Mouse (Mus musculus): Measurements from ENCODE around the gene Phf21b. TPM values are rescaled to one million over a fixed set of nuclear protein-coding genes. Genes with fewer than 3 reads are reported as not detected.

Phf21b gene
- total and polyA plus RNA-seq, 2 experiments from 2014 or later, result 2.7 to 20.0 TPM

DNA sequence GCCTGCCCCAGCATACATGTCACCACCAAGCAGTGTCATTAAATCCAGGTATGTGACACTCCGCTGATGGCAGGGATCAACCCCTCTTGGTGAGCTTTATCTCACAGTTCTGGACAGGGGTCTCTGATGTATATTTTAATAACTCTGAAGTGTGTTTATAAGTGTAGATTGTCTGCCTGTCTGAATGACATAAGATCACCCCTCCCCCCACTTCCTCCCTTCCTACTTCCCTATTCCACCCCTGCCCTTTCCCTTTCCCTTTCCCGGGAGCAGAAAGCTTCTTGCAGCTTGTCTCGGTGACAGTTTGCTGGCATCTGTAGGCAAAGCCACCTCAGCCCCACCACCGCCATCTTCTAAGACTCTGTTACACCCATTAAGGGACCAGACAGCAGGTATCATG is 11.0 kb downstream of the Phf21b start:
- Histone ChIP-seq H3K9me3 (ENCODE audit: low read length) (no peaks in the 10 kb centered on the region), H3K27ac (ENCODE audit: low read depth, low read length) (no peak overlapping the region), H3K4me1 (ENCODE audit: insufficient read depth) (peaks cover 18% of the 10 kb centered on the region), H3K4me2 (ENCODE audit: low read depth) (no peak overlapping the region), H3K9ac (no peak overlapping the region), H3K36me3 (ENCODE audit: insufficient read depth) (no peaks in the 10 kb centered on the region), H3K4me3 (ENCODE audit: low read depth, low read length) (no peak overlapping the region), H3K27me3 (ENCODE audit: insufficient read depth, low read length) (no peaks in the 10 kb centered on the region)
- WGBS, result 75% methylated on average over 4 of the region's 4 CpGs
- DNase-seq (no peak), ATAC-seq (no peak)
- TF ChIP-seq CTCF (IDR thresholded peaks at IDR 0.05; ENCODE audit: low read depth), result no peak

DNA sequence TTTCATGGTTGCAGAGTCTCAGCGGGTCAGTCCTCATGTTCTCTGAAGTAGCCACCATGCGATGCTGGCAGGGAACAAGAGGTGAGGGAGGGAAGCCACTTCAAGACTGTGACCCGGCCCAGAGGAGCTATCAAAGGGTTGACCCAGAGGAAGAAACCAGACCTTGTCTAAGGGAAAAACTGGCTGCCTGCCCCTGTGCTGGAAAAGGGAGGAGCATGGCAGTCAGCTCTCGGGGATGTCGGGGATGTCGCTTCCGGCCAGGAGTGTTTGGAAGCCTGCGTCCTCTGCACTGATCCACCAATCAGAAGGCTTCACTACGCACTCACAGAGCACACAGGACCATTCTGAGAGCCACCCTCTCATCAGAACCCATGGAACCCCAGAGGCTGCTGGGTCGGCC is 12.8 kb downstream of the Phf21b start:
- Histone ChIP-seq H3K4me3 (ENCODE audit: low read depth, low read length) (no peak overlapping the region), H3K4me1 (ENCODE audit: insufficient read depth) (peaks cover 18% of the 10 kb centered on the region), H3K27ac (ENCODE audit: low read depth, low read length) (no peak overlapping the region), H3K9me3 (ENCODE audit: low read length) (no peaks in the 10 kb centered on the region), H3K27me3 (ENCODE audit: insufficient read depth, low read length) (no peaks in the 10 kb centered on the region), H3K4me2 (ENCODE audit: low read depth) (no peak overlapping the region), H3K36me3 (ENCODE audit: insufficient read depth) (no peaks in the 10 kb centered on the region), H3K9ac (no peak overlapping the region)
- TF ChIP-seq CTCF (IDR thresholded peaks at IDR 0.05; ENCODE audit: low read depth), result no peak
- WGBS, result 46% methylated on average over 10 of the region's 10 CpGs
- ATAC-seq (no peak), DNase-seq (no peak)

DNA sequence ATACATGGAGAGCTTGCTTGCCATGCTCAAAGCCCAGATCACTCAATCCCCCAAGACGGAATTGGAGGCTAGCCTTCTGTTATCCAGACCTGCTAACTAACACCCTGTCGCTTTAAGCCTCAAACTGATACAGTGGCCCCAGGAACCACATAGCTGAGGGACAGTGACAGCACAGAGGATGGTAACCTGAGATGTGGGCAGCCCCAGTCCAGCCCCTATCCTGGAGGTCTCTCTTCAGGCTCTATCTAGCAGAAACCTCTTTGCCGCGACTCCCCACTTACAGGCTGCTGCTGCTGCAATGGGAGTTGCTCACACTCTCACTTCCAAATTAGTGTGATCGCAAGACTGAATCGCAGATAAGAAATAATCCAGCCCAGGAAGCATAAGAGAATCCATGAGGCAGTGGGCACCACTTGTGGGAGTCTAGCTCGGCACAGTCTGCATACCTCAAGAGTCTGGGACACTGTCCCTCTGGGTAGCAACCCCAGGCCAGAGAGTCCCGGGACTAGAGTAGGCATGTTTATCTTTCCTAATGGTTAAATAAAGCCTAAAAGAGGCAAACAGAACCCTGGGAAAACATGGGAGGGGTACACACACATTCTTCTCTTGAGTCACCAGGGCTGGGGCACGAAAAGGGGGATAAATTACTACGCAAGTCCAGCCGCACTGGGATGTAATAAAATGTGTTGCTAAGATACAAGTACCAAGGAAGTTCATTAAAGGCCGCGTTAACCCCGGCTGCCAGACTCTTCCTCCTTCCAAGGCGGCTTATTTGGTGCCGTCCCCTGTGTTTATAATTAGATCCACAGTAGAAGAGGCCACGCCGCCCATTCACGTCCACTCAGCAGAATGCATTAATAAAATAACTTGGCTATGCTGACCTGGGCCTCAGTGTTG is 13.7 kb downstream of the Phf21b start:
- ATAC-seq (peak; percentile 36; the same call in 1 of the 2 replicates), DNase-seq (no peak)
- TF ChIP-seq CTCF (IDR thresholded peaks at IDR 0.05; ENCODE audit: low read depth), result no peak
- Histone ChIP-seq H3K9me3 (ENCODE audit: low read length) (no peaks in the 10 kb centered on the region), H3K4me2 (ENCODE audit: low read depth) (no peak overlapping the region), H3K27ac (ENCODE audit: low read depth, low read length) (no peak overlapping the region), H3K9ac (no peak overlapping the region), H3K27me3 (ENCODE audit: insufficient read depth, low read length) (no peaks in the 10 kb centered on the region), H3K4me3 (ENCODE audit: low read depth, low read length) (no peak overlapping the region), H3K36me3 (ENCODE audit: insufficient read depth) (no peaks in the 10 kb centered on the region), H3K4me1 (ENCODE audit: insufficient read depth) (peaks cover 18% of the 10 kb centered on the region)
- WGBS, result 17% methylated on average over 19 of the region's 19 CpGs

DNA sequence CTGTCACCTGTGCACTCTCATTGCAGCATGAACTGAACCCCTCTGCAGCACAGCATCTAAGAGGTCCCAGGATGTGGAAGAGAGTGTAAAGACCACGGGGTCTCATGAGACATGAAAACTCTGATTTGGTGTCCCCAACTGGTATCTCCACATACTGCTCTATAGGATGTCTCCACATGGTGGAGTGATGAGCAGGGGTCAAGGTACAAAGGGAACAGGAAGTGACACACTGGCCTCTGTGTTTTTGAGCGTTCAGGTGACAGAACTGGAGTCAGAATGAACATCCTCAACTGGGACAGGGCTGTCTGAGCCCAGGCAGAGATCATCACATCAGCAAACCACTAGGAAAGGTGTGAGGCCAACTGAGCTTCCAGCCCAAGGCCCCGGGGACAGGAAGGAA is 15.3 kb downstream of the Phf21b start:
- 85% methylated on average over 3 of the region's 3 CpGs for WGBS
- Histone ChIP-seq H3K9me3 (ENCODE audit: low read length) (no peaks in the 10 kb centered on the region), H3K4me3 (ENCODE audit: low read depth, low read length) (no peak overlapping the region), H3K36me3 (ENCODE audit: insufficient read depth) (no peaks in the 10 kb centered on the region), H3K4me2 (ENCODE audit: low read depth) (no peak overlapping the region), H3K9ac (no peak overlapping the region), H3K4me1 (ENCODE audit: insufficient read depth) (peaks cover 18% of the 10 kb centered on the region), H3K27me3 (ENCODE audit: insufficient read depth, low read length) (no peaks in the 10 kb centered on the region), H3K27ac (ENCODE audit: low read depth, low read length) (no peak overlapping the region)
- DNase-seq (no peak), ATAC-seq (no peak)
- TF ChIP-seq CTCF (IDR thresholded peaks at IDR 0.05; ENCODE audit: low read depth), result no peak

DNA sequence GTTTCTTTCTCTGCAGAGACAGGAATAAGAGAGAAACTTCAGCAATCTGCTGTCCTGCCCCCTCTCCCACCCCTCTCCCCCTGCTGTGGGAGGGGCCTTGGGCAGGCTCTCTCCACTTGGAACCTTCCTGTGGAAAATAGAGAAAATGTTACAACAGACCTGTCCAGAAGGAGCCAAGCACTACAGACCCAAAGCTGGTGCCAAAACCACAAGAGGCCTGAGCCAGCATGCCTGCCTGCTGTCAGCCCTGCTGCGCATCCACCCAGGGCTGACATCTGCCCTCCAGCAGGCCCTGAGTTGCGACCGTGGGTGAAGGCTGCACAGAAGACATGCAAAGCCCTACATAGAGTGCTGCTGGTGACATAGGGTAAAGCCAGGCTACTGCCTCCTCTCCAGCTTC is 16.3 kb downstream of the Phf21b start:
- H3K36me3 ChIP-seq (ENCODE audit: insufficient read depth), result no peaks in the 10 kb centered on the region
- no peaks in the 10 kb centered on the region for H3K27me3 ChIP-seq (ENCODE audit: insufficient read depth, low read length)
- H3K4me3 ChIP-seq (ENCODE audit: low read depth, low read length), result no peak overlapping the region
- DNase-seq (no peak), ATAC-seq (no peak)
- H3K4me2 ChIP-seq (ENCODE audit: low read depth), result no peak overlapping the region
- peaks cover 18% of the 10 kb centered on the region for H3K4me1 ChIP-seq (ENCODE audit: insufficient read depth)
- H3K27ac ChIP-seq (ENCODE audit: low read depth, low read length), result no peak overlapping the region
- 53% methylated on average over 3 of the region's 3 CpGs for WGBS
- no peak for TF ChIP-seq CTCF (IDR thresholded peaks at IDR 0.05; ENCODE audit: low read depth)
- no peaks in the 10 kb centered on the region for H3K9me3 ChIP-seq (ENCODE audit: low read length)
- no peak overlapping the region for H3K9ac ChIP-seq

DNA sequence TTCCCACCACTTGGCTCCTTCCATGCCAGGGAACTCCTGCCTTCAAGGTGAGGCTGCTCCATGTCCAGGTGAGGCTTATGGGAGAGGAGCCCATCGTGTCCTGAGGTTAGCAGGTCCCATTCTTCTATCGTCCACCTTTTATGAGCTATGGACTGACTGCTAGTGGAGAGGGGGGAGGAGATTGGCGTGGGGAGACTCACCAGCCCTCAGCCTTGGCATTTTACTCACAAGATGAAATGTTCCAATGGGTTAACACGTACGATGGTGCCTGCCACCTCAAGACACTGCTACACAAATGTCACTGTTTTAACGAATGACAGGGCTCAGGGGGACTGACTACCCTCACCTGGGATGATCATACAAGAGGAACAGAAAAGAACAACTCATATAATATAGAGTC is 18.0 kb downstream of the Phf21b start:
- Histone ChIP-seq H3K27ac (ENCODE audit: low read depth, low read length) (no peak overlapping the region), H3K4me3 (ENCODE audit: low read depth, low read length) (no peak overlapping the region), H3K4me1 (ENCODE audit: insufficient read depth) (peaks cover 14% of the 10 kb centered on the region), H3K4me2 (ENCODE audit: low read depth) (no peak overlapping the region), H3K27me3 (ENCODE audit: insufficient read depth, low read length) (no peaks in the 10 kb centered on the region), H3K9me3 (ENCODE audit: low read length) (no peaks in the 10 kb centered on the region), H3K9ac (no peak overlapping the region), H3K36me3 (ENCODE audit: insufficient read depth) (no peaks in the 10 kb centered on the region)
- TF ChIP-seq CTCF (IDR thresholded peaks at IDR 0.05; ENCODE audit: low read depth), result no peak
- DNase-seq, result no peak
- WGBS, result 82% methylated on average over 6 of the region's 6 CpGs
- no peak for ATAC-seq

DNA sequence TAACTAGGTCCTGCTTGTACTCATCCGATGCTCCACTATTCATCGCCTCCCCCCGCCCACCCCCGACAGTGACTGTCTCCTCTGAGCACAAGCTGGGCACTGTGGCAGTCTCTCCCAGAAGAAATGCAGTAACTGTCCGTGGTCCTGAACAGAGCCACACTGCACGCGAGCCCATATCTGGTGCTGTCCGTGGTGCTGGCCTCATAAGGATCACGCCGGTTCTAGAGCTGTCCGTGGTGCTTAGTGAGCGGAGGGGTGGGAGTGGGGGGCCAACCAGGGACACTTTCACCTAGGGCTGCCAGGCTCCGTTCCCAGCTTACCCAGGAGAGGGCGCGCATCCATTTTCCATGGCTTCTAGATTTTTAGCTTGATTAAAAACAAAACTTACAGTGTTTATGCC is 26.4 kb downstream of the Phf21b start:
- DNase-seq (peak; percentile 75), ATAC-seq (peak; percentile 65)
- WGBS, result 15% methylated on average over 15 of the region's 15 CpGs
- no peak overlapping the region for H3K27ac ChIP-seq (ENCODE audit: low read depth, low read length)
- no peak overlapping the region for H3K4me3 ChIP-seq (ENCODE audit: low read depth, low read length)
- H3K36me3 ChIP-seq (ENCODE audit: insufficient read depth), result no peaks in the 10 kb centered on the region
- H3K27me3 ChIP-seq (ENCODE audit: insufficient read depth, low read length), result no peaks in the 10 kb centered on the region
- H3K9ac ChIP-seq, result peak overlapping the region; percentile 10; the same call in 1 of the 2 replicates
- H3K4me2 ChIP-seq (ENCODE audit: low read depth), result no peak overlapping the region
- peaks cover 12% of the 10 kb centered on the region; the same call in 1 of the 2 replicates for H3K4me1 ChIP-seq (ENCODE audit: insufficient read depth)
- TF ChIP-seq CTCF (IDR thresholded peaks at IDR 0.05; ENCODE audit: low read depth), result peak; percentile 71
- H3K9me3 ChIP-seq (ENCODE audit: low read length), result no peaks in the 10 kb centered on the region

Measured in forebrain, postnatal 0 days (tissue).